Mouse (Mus musculus) embryo, embryonic 9.5 days (tissue): ENCODE measurements around the gene Reln.
A peak's percentile ranks its signal among the peaks of the same experiment; 100 is the strongest.

Experiments used
- DNase-seq: peaks from one replicate; pipeline ENCODE4 v3.0.0-alpha.2; 2017; ENCODE audit errors: extremely low spot score

The Reln gene

DNA sequence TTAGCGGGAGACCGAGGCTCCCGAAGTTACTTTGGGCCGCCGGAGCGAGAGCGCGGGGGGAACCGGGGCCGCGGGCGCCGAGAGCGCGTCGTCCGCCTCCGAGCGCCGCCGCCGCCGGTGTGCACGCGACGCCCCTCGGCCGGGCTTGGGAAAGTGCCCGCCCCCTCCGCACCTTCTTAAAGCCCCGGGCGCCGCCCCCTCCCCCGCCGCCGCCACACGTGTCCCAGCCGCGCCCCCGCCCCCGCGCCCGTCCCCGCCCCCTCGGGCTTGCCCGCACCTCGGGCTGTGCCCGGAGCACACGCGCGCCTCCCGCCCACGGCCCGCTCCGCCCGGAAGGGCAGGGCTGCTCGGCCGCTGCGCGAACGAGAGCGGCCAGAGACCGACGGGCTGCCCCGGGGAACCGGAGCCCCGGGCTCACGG is at the start of gene Reln:
Reln (minus strand) TSS at position 147 of the 420 bp plus-strand sequence.
- DNase-seq: no peak

DNA sequence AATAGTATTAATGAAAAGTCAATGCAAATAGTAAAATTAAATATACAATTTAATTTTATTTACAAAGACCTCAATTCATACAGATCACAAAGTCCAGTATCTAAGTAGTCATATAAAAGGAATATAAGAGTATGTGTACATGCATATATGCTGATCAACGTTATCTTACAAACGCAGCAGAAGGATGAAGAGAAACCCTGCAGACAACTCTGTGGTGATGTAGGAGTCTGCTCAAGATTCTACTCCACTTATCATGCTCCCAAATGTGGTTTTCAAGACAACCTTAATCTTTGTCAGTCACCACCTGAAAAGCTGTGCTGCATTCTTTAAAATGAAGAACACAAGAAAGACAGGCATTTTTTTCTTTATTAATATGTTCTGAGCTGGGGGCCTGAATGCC is 44.0 kb upstream of the Reln start:
- DNase-seq: no peak

DNA sequence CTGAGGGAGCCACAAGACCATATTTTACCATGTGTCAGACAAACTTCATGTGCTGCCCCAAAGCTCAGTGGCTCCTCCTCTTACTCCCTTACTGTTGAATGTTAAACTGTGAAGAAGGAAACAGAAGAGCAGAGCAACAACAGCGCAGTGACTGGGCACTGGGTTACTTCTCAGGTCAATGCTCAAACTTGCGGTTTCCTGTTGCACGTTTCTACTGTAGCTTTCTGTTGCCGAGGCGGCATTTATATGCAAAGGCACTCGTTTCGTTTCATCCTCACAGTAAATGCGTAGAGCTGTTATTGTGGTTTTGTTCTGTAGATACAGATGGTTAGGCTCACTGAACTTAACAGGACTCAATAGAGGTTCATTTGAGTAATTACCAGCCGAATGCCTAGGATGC is 16.0 kb upstream of the Reln start:
- no peak for DNase-seq

DNA sequence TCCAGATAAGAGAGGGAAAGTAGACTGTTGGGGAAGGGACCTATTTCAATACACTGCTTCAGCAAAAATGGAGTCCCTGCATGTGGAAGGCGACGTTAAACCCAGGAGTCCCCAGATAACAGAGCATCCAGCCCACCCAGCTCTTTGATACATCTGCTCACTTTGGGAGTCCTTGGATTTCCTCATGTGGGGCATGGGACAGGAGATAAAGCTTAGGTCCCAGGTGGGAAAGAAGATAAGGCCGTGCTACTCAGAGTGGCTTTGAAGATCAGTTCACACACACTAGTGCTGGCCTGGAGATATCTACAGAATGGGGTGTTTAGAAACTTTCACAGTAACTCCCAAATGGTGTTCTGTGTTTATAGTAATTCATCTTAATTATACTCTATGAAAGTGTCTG is 3.9 kb upstream of the Reln start:
- no peak for DNase-seq

DNA sequence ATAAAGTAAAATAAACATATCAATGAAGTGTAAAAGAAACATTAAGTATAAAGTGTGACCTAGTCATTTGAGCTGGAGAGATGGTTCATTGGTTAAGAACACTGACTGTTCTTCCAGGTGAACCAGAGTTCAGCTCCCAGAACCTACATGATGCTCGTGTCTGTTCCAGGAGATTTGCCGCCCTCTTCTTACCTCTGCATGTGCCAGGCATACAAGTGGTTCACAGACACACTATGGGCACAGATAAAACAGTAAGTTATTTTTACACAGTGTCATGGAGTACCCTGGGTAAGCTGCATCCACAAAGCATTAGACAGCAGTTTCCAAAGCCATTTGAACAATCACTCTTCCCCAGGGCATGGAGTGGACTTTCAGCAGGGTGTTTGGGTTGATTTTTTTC is 3.2 kb upstream of the Reln start:
- DNase-seq: no peak

DNA sequence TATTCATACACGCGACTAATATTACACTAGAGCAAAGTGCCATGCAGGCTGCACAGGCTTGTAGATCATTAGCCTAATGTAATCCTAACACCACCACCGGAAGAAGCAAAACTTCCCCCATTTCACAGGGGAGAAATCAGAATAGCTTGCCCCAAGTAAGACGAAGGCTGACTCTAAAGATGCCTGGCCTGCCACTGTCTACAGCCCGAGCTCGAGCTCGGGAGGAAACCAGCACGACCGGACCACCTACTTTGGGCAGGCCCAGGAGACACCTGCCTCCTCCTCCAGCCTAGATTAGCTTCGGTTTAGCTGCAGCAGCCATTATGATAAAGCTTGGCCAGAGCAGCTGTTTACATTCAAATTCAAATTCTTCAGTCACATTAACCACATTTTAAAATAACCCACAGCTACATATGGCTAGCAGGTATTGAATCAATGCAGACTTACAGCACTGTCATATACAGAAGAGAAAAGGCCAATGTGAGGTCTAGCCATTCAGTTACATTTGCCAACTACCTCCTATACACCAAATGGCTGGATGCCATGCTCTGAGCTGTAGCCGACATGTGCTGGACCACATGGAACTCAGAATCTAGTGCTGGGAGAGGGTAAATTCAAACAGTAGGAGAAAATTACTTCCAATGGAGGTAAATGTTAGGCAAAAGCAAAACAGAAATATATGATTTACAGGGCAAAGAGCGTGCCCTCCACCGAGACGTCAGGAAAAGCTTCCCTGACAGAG is 1.6 kb upstream of the Reln start:
- peak; percentile 7 for DNase-seq

DNA sequence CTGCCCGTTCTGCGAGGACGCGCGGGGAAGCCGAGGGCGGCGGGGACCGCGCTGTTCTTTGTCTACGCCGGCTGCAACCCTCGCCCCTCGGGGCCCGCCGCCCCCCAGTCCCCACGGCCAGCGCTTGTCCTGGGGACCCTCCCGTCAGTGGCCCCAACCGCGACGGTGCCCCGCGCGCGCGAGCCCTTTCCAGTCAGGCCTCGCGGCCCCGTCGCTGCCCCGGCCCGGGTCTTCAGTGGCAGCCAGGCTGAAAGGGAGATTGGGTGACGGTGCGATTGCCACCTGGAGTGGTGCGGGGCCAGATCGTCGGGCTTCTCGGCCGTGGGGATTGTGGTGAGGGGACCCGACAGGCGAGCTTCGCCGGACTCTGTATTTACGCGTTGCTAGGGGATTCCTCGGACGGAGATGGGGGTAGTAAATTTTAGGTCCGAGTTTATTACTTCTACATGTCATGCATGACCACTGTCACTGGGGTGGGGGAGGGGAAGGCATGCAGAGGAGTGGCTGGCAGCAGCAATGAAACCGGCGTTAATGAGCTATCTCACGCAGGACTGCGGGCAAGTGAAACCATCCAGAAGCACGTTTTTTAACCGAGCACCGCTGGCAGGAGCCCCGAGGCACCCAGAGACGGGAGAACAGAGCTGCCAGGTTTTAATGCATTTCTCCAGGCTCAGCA is 612 bp upstream of the Reln start:
- DNase-seq: peak; percentile 56

DNA sequence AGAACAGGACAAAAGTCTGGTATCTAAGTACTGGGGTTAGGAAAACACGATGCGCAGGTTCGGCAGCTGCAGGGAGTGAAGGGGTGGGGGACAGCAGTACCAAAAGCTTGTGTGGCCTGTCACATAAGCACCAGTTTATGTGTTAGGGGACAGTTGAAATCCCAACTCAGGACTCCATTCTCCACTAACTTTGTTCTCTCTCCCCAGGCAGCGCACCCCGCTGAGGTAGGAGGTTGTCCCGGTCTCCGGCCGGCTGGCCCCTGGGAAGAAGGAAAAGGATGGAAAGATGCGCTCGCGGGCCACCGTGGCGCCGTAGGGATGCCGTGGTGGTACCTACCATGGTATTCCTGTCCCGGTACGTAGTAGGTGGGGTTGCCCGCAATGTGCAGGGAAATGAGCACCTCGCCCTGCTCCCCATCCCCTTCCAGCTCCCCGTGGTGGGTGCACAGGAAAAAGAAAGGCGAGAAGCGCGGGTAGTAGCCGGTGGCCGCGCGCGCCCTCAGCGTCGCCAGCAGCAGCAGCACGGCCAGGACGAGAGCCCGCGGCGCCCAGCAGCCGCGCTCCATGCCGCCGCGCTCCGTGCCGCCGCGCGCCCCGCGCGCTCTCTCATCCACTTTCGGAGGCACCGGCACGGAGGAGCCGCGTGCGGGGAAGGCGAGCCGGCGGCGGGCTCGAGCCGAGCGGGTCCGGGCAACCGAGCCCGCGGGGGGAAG is 503 bp downstream of the Reln start:
- DNase-seq: peak; percentile 66

DNA sequence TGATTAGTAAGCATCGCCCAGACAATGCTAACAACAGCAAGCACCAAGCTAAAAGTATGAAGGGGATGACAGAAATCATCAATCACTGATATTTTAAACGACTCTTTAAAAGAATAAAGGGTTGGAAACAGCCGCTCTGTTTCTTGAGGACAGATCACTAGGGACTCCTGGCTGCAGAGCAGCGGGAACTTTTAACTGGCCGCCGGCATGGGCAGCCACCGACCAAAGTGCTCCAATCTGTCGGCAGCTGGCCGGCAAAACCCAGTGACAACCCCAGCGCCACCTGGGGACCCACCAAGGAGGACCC is 1.0 kb downstream of the Reln start:
- DNase-seq: no peak

DNA sequence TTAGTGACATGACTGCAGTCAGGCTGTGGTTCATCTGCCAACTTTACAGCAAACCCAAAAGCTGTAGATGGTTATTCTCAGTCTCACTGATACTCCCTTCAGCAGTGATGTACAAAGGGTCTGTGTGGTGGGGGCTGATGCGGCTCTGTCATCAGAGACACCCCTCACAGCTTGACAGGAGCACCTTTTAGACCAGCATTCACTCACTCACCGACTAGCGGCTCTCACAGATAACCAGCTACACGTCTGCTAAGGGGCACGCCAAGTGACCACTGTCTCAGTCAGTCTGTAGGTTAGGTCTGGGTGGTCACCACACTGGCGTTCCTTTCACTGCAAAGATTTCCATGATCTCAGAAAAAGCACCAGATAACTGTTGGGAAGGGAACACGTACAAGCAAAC is 2.0 kb downstream of the Reln start:
- DNase-seq: no peak

DNA sequence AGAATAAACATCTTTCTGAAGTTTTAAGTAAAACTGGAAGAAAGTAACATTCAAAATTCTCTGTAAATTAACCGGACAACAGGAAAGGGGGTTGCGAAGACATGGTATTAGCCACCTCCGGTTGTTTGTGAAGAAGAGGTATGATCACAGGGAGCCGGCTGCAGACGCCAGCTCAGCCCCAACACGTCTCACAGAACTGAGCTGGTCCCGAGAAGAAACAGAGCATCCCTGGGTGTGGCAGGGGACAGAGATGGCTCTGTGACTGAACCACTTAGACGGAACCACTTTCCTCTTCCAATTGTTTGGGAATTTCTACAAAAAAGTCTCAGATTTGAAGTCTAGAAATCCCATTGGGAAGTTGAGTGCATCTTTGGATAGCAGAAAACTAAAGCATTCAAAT is 3.5 kb downstream of the Reln start:
- no peak for DNase-seq

DNA sequence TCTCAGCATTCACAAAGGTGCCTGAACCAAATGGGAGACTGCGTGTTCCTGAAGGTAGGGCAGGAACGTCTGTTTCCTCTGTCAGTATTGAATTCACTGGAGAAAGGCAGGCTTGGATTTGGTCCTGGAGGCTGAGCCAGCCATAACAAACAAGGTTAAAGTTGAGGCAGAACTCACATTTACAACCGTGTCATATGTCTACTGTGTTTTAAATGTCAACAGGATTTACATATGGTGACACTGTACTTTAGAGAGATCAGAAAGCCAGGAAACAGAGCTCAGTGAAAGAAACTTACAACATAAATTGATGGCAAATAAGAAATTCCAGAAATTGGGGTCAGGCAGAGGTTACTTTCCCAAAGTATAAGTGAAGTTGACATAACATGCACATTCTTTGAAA is 9.1 kb downstream of the Reln start:
- DNase-seq: no peak

DNA sequence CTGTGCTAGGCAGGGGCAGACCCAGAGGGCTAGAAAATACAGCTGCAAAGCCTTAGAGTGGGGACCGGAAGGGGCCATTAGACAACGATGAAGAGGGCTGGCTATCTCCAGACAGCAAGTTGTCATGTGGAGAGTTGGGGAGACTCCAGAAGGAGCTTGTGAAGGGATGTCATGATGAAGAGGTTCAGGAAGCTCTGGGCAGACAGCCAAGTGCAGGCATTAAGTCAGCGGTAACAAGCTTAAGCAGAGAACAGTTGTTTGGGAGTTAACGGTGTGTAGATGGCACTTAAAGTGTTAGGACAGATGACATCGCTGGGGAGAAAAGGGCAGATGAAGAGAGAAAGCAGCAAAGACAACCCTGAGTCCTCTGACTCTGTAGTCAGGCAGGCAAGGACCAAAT is 13.7 kb downstream of the Reln start:
- no peak for DNase-seq

DNA sequence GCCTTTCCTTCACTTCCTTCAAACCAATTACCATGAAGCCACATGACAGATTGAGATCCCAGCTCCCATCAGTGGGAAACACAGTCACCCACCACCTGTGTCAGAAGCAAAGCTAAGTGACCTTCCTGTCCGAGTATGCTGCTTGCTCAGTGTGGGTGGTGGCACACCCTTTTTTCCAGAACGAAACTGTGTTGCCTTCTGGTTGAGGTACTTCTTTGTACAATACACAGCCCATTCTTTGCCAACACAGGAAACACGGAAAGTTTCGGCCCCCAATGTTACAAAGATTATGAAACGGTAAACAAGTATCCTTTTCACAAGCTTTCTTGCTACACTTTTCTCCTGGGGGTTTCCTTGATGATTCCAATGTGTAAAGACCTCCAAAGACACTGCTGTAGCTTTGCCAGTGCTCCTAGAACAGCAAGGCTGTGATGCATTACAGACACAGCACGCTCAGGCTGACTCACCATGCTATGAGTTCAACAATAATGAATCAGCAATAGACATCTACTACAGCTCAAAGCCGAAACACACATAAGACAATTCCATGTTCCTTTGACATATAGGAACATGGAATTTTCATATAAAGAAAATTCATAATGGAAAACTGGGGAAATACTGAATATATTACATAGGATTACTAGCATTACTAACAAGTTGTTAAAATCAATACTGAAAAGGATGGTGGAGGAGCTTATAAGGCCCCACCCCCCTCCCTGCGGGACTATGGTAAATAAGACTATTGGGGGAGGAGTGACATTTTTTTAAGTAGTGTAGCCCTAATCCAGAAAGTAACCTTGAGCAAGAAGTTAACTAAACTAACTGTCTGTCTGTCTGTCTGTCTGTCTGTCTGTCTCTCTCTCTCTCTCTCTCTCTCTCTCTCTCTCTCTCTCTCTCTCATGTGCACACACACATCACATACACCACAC is 15.8 kb downstream of the Reln start:
- no peak for DNase-seq

DNA sequence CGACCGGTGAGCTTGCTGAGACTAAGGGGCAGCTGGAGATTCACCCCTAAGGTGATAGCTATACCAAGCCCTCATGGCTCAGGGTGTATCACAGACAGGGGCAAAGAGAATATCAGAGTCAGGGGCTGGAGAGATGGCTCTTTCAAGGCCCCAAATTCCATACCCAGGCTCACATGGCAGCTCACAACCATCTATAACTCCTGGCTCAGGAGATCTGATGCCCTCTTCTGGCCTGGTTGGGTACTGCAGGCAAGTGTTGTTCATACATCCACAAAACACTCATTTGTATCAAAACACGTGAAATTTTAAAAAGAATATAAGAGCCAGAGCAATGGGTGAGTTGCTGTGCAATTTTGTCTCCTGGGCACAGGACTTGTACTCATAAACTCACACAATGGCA is 17.3 kb downstream of the Reln start:
- peak; percentile 24 for DNase-seq

DNA sequence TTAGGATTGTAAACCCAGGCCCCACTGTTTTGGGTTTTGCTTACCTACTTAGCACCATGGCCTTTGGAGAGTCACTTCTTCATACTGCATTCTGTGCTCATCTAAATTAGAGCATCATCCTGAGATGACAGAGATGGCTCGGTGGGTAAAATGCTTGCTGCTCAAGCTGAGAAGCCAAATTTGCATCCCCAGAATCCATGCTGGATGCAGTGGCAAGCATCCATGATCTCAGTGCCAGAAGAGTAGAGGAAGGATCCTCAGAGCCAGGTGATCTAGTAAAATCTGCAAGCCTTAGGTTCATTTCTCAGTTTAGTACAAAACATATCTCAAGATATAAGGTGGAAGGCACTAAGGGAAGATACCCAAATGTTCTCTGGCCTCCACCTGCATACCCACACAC is 20.7 kb downstream of the Reln start:
- no peak for DNase-seq

DNA sequence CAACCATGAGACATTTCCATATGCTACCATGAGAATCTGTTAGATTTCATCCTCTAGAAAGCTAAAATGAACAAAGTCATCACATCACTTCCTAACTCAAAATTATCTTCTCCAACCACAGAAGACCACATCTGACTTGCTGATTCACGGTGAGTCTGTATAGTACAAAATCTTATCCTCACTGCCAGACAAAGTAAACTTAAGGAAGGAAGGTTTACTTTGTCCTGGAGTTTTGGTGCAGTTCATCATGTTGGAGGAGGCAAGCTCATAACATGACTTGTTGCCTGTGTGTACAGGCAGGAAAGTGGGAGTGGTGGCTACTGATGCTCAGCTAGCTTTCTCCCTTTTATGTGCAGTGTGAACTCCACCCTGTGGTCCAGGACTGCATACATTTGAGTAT is 26.7 kb downstream of the Reln start:
- DNase-seq: no peak

DNA sequence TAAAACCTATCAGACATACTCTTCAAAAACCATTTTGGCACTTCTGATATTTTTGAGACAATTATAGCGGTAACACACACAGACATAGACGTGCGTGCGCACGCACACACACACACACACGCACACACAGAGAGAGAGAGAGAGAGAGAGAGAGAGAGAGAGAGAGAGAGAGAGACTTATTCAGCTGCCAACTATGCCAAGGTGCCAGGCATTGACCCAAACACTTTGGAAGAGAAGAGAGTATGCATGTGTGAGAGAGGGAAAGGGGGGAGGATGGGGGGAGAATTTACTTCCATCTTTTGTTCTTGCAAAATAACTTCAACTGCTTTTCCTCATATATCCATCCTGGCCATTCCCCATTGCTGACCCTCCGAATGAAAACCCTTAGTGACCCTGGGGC is 28.0 kb downstream of the Reln start:
- DNase-seq: no peak

DNA sequence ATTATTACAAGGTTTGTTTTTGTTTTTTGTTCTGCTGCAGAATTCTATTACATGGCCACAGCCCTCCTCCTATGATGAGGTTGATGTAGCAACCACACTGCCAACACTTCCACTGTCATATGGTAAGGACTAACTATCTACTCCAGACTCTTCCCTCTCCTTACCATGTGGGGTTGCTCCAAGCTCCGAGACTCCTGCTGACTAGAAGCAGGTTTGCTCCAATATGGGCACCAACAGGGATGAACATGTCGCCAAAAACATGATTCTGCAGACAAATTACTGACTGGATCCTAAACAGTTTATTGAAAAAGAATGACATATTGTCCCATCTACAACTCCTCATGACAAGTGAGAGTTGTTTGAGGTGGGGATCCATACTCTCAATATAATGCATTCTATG is 28.5 kb downstream of the Reln start:
- DNase-seq: no peak

DNA sequence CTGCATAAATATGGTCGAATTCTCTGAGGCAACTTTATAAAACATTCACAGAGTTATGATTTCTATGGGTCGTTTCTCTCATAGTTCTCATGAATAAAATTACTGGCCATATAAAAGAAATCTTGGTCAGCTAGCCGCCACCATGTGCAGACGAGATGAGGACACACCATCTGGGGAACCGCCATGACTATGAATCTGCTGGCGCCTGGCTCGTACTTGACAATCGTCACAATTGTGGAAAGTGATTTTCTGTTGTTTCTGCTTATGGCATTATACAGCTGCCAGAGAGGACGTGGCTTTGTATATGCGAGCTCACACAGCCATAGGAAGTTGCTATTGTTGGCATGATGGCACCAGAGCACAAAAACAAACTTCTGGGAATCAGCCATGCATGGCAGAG is 31.5 kb downstream of the Reln start:
- DNase-seq: no peak

DNA sequence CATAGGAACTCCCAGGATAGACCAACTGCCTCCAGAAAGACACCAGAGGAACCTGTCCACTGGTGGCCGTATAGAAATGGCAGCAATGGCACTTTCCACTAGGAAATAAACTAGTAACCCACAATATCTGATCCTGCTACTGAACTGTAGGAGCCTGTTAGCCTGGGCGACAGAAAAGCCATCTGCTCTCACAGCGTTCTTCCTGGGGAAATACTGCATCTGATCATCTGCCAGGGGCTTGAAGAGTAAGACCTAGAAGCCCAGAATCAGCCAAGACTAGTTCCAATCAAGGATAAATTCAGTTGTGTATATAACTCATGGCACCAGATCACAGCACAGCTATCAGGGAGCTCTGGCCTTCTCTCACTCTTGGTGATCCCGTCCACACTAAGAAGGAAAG is 33.5 kb downstream of the Reln start:
- DNase-seq: no peak

DNA sequence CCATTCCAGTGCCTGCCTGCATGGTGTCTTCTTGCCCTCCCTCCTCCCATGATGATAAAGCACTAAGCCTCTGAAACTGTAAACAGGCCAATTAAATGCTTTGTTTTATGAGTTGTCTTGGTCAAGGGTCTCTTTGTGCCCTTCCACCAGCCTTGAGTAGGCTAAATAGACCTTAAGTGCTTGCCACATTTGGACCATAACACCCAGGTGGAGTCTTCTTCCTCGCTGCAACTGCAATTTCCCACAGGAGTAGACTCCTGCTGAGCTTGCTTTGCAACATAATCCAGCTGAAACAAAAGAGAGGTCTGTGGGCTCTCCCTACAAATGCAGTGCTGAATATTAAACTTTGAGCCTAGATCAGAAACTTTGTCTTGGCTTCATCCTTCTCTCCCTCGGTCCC is 35.5 kb downstream of the Reln start:
- DNase-seq: no peak
